Mouse (Mus musculus) CH12.LX (cell line): ENCODE data around the gene Hk3. TPM values are rescaled to one million over a fixed set of nuclear protein-coding genes. Genes with fewer than 3 reads are reported as not detected.

ENCODE experiments used
- DNase-seq: peaks from one replicate; pipeline ENCODE4 v3.0.0-alpha.2; 2013; ENCODE audit errors: extremely low read depth
- H3K27ac ChIP-seq: 2 replicates; pipeline ENCODE4 v1.5.1; 2012; ENCODE audit warnings: low read depth, mild to moderate bottlenecking, control low read depth, moderate library complexity; ENCODE audit not compliant: insufficient read depth
- H3K27me3 ChIP-seq: replicated peaks from 2 replicates; pipeline ENCODE3; 2012; ENCODE audit warnings: inconsistent platforms
- H3K36me3 ChIP-seq, 2 experiments: replicated peaks in 1 of 2; 2 replicates each; pipeline versions ENCODE3 to v1.6.1; 2012; ENCODE audit warnings: inconsistent platforms in 1 of 2, low read length in 1 of 2, mild to moderate bottlenecking in 1 of 2, mixed read lengths in 1 of 2, moderate library complexity in 1 of 2; ENCODE audit not compliant: control insufficient read depth in 1 of 2, insufficient read depth in 1 of 2
- H3K4me1 ChIP-seq, 2 experiments: 2 replicates each; pipeline ENCODE4 v1.6.1; 2012; ENCODE audit warnings: inconsistent platforms in 1 of 2, moderate library complexity in 1 of 2; ENCODE audit not compliant: insufficient read depth in 2 of 2, control insufficient read depth in 1 of 2
- H3K4me2 ChIP-seq: 2 replicates; pipeline ENCODE4 v1.6.1; 2012; ENCODE audit warnings: low read depth, mild to moderate bottlenecking, control low read depth; ENCODE audit not compliant: poor library complexity, insufficient read depth, severe bottlenecking
- H3K4me3 ChIP-seq, 3 experiments: fragments of 150-350 bp in 1 of 3; sonication (generic) in 1 of 3; replicated peaks in 1 of 3; 2 replicates each; pipeline versions ENCODE3 to v1.5.1; 2011 to 2012; ENCODE audit warnings: low read depth in 2 of 3, low read length in 2 of 3, mild to moderate bottlenecking in 2 of 3, moderate library complexity in 2 of 3, control low read depth in 1 of 3, improper control_type of control experiment in 1 of 3, inconsistent platforms in 1 of 3, mixed read lengths in 1 of 3; ENCODE audit not compliant: poor library complexity in 1 of 3
- H3K79me2 ChIP-seq: replicated peaks from 2 replicates; pipeline ENCODE4 v1.6.1; 2012; ENCODE audit warnings: mild to moderate bottlenecking, moderate library complexity; ENCODE audit not compliant: control insufficient read depth, poor library complexity, insufficient read depth, severe bottlenecking; ENCODE audit errors: extremely low read depth
- H3K9ac ChIP-seq: 2 replicates; pipeline ENCODE4 v1.6.1; 2012; ENCODE audit warnings: low read depth, mild to moderate bottlenecking, control low read depth, moderate library complexity; ENCODE audit not compliant: insufficient read depth
- H3K9me3 ChIP-seq: replicated peaks from 2 replicates; pipeline ENCODE3; 2012; ENCODE audit warnings: low read length, inconsistent platforms, mixed read lengths
- JUN ChIP-seq: IDR thresholded peaks from 2 replicates; pipeline ENCODE4 v1.6.1; 2011; ENCODE audit warnings: low read depth, mild to moderate bottlenecking, low read length, improper control_type of control experiment, moderate library complexity; ENCODE audit not compliant: insufficient read depth
- MAFK ChIP-seq: IDR thresholded peaks from 2 replicates; pipeline ENCODE4 v1.6.1; 2011; ENCODE audit warnings: low read length, improper control_type of control experiment; ENCODE audit not compliant: insufficient replicate concordance
- MYC ChIP-seq: IDR thresholded peaks from 2 replicates; pipeline ENCODE4 v1.6.1; 2011; ENCODE audit warnings: low read depth, mild to moderate bottlenecking, improper control_type of control experiment, low read length
- POLR2AphosphoS2 ChIP-seq: IDR thresholded peaks from 2 replicates; pipeline ENCODE4 v1.6.1; 2011; ENCODE audit warnings: low read depth, low read length, improper control_type of control experiment
- USF2 ChIP-seq: conservative IDR thresholded peaks from 2 replicates; pipeline ENCODE4 v1.6.1; 2011; ENCODE audit warnings: low read depth, low read length, improper control_type of control experiment
- ZC3H11A ChIP-seq: IDR thresholded peaks from 2 replicates; pipeline ENCODE4 v1.6.1; 2012; ENCODE audit warnings: low read depth, mild to moderate bottlenecking, inconsistent platforms, low read length, improper control_type of control experiment
- ZMIZ1 ChIP-seq: IDR thresholded peaks from 2 replicates; pipeline ENCODE4 v1.6.1; 2012; ENCODE audit warnings: low read depth, mild to moderate bottlenecking, inconsistent platforms, low read length, improper control_type of control experiment
- dilution Hi-C: fragments of 300-500 bp; cut with MboI; formaldehyde crosslinking; loops from 2 replicates; pipeline ENCODE4 v1.14.3; 2020; ENCODE audit warnings: low sequenced_read_pairs; ENCODE audit not compliant: extremely low pct_unique_long_range_greater_than_20kb, extremely low pct_ligation_motif_present
- in situ Hi-C: fragments of 300-500 bp; cut with MboI; formaldehyde crosslinking; loops from 3 replicates; pipeline ENCODE4 v1.14.3; 2019; ENCODE audit warnings: low sequenced_read_pairs, low pct_ligation_motif_present, low pct_unique_long_range_greater_than_20kb, mixed read lengths
- polyA plus RNA-seq: library from polyadenylated mRNA; unstranded; fragments of >175 nt; gene quantifications from 2 replicates; pipeline ENCODE4 v1.2.1, GENCODE M21; 2012; ENCODE audit warnings: low read depth; ENCODE audit not compliant: insufficient read length
- total RNA-seq, 2 experiments: library from RNA; depleted of rRNA; stranded (reverse); fragments of 300-350 nt in 1 of 2; fragments of >200 nt in 1 of 2; gene quantifications; 2 replicates each; pipeline ENCODE4 v1.2.3; 2012 to 2014

The Hk3 gene
- total and polyA plus RNA-seq, 3 experiments, result 0.04 to 0.10 TPM; not detected in 1

- no peak overlapping the region for H3K4me2 ChIP-seq
- no peaks in the 10 kb centered on the region for H3K79me2 ChIP-seq
- H3K9me3 ChIP-seq, result no peaks in the 10 kb centered on the region
- peaks cover 97% of the 10 kb centered on the region for H3K27me3 ChIP-seq
- H3K4me3 ChIP-seq, result no peak overlapping the region
- H3K4me1 ChIP-seq, result no peaks in the 10 kb centered on the region
- no peak overlapping the region for H3K27ac ChIP-seq
- dilution Hi-C loops (no loop called here), in situ Hi-C loops (loop anchor here (5.0 kb wide), 1 partner anchor 150 kb away; no protein-coding TSS in a partner anchor)
- H3K36me3 ChIP-seq, result no peaks in the 10 kb centered on the region
- no peak for DNase-seq
- TF ChIP-seq ZMIZ1, result no peak
- TF ChIP-seq POLR2AphosphoS2, result no peak
- no peak for TF ChIP-seq MAFK
- TF ChIP-seq USF2, result no peak
- no peak for TF ChIP-seq ZC3H11A
- no peak for TF ChIP-seq JUN
- no peak for TF ChIP-seq MYC
- H3K9ac ChIP-seq, result no peak overlapping the region
Measured at GRCm38 (mm10) chr13:54957281-54957680, 63.9 kb downstream of the Hk3 start.

Other genes starting within 250 kb of the Hk3 start
- not detected in 2 replicates for gene Eif4e1b, start 237.4 kb downstream of the Hk3 start, total RNA-seq (2012; rRNA removed)
- gene Eif4e1b, start 237.4 kb downstream of the Hk3 start, total RNA-seq (2014; rRNA removed), result not detected in 2 replicates
- gene Eif4e1b, start 237.4 kb downstream of the Hk3 start, polyA plus RNA-seq, result not detected in 2 replicates
- gene Tspan17, start 232.0 kb downstream of the Hk3 start, total RNA-seq (2012; rRNA removed), result 0.63 and 0.68 TPM in 2 replicates
- 0.19 TPM in 1 of 2 replicates, not detected in the other for gene Tspan17, start 232.0 kb downstream of the Hk3 start, total RNA-seq (2014; rRNA removed)
- 0.61 and 0.91 TPM in 2 replicates for gene Tspan17, start 232.0 kb downstream of the Hk3 start, polyA plus RNA-seq
- gene Unc5a, start 72.0 kb downstream of the Hk3 start, total RNA-seq (2012; rRNA removed), result 0.17 TPM in 1 of 2 replicates, not detected in the other
- gene Unc5a, start 72.0 kb downstream of the Hk3 start, total RNA-seq (2014; rRNA removed), result not detected in 2 replicates
- gene Unc5a, start 72.0 kb downstream of the Hk3 start, polyA plus RNA-seq, result not detected in 2 replicates
- gene Uimc1, start 78.9 kb upstream of the Hk3 start, total RNA-seq (2012; rRNA removed), result 154 and 177 TPM in 2 replicates
- gene Uimc1, start 78.9 kb upstream of the Hk3 start, total RNA-seq (2014; rRNA removed), result 19.9 and 20.7 TPM in 2 replicates
- 44.5 and 50.8 TPM in 2 replicates for gene Uimc1, start 78.9 kb upstream of the Hk3 start, polyA plus RNA-seq
- gene Zfp346, start 83.9 kb upstream of the Hk3 start, total RNA-seq (2012; rRNA removed), result 12.4 and 15.4 TPM in 2 replicates
- gene Zfp346, start 83.9 kb upstream of the Hk3 start, total RNA-seq (2014; rRNA removed), result 11.3 and 12.4 TPM in 2 replicates
- gene Zfp346, start 83.9 kb upstream of the Hk3 start, polyA plus RNA-seq, result 18.6 and 19.2 TPM in 2 replicates
- not detected in 2 replicates for gene Gm17617, start 112.2 kb upstream of the Hk3 start, total RNA-seq (2012; rRNA removed)
- not detected in 2 replicates for gene Gm17617, start 112.2 kb upstream of the Hk3 start, total RNA-seq (2014; rRNA removed)
- not detected in 2 replicates for gene Gm17617, start 112.2 kb upstream of the Hk3 start, polyA plus RNA-seq
- gene Fgfr4, start 131.3 kb upstream of the Hk3 start, total RNA-seq (2012; rRNA removed), result not detected in 2 replicates
- not detected in 2 replicates for gene Fgfr4, start 131.3 kb upstream of the Hk3 start, total RNA-seq (2014; rRNA removed)
- not detected in 2 replicates for gene Fgfr4, start 131.3 kb upstream of the Hk3 start, polyA plus RNA-seq
- gene Nsd1, start 188.4 kb upstream of the Hk3 start, total RNA-seq (2012; rRNA removed), result 13.8 and 14.6 TPM in 2 replicates
- 11.2 and 11.8 TPM in 2 replicates for gene Nsd1, start 188.4 kb upstream of the Hk3 start, total RNA-seq (2014; rRNA removed)
- 12.6 and 13.0 TPM in 2 replicates for gene Nsd1, start 188.4 kb upstream of the Hk3 start, polyA plus RNA-seq